Mouse (Mus musculus) megakaryocyte, adult 5-6 weeks (primary cell): Measurements from ENCODE around the gene Gm13305. TPM values are rescaled to one million over a fixed set of nuclear protein-coding genes. Genes with fewer than 3 reads are reported as not detected.
"Not testable (repeated sequence)": the region's sequence is repeated elsewhere in the genome, so short reads cannot be mapped to it uniquely, and the experiment has no call there.

Source experiments
- ATAC-seq: 2 replicates; pipeline ENCODE4 v1.8.0; 2016; ENCODE audit warnings: mild to moderate bottlenecking, inconsistent platforms; ENCODE audit not compliant: poor library complexity, severe bottlenecking
- total RNA-seq, 2 experiments: library from RNA; stranded (forward) in 1 of 2; stranded (reverse) in 1 of 2; fragments of 153-499, 151-499 nt in 1 of 2; fragments of 221-1000, 200-1000 nt in 1 of 2; gene quantifications; 2 replicates each; pipeline versions ENCODE4 v1.2.3 to v1.2.4; 2015 to 2017

The Gm13305 gene
- 0.36 TPM in 1 of 2 replicates, not detected in the other for total RNA-seq (2015)
- total RNA-seq (2017), result 1.1 TPM in 1 of 2 replicates, not detected in the other

DNA sequence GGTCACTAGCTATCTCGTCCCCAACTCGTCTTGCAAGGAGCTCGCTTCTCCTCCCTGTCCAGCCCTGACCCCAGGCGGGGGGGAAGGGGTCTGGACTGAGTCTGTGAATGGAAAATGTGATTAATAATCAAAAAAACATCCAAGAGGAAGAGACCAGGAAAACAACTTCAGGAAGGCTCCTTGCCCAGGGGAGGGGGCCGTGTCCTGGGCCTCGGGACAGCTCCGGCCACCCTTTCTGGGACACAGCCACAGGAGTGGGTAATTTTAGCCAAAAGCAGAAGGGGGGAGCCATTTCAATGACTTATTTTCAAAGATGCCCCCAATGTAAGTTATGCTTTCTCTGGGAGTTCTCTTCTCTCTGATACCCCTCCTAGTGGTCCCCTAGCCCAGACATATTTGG is at the start of gene Gm13305:
Gene Gm13305 (minus strand): TSS at position 101 of the 400 bp plus-strand sequence.
- ATAC-seq, result not testable (repeated sequence)

DNA sequence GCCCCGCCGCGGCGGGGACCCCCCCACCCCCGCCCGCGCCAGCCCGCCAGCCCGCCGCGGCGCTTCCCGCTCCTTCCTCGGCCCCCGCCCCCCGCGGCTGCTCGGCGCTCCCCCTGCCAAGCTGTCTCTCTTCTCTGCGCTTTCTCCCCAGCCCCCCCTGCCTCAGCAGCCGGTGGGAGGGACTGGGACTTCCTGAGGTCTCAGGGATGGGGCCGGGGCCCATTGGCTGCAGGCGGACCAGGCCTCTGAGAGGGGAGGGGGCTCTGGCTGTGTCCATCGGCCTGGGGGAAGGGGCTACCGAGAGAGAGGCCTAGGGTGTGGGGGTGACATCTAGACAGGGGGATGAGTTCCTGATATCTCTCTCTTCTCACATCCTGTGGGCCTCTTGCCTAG is 16.6 kb upstream of the Gm13305 start:
- ATAC-seq, result not testable (repeated sequence)

DNA sequence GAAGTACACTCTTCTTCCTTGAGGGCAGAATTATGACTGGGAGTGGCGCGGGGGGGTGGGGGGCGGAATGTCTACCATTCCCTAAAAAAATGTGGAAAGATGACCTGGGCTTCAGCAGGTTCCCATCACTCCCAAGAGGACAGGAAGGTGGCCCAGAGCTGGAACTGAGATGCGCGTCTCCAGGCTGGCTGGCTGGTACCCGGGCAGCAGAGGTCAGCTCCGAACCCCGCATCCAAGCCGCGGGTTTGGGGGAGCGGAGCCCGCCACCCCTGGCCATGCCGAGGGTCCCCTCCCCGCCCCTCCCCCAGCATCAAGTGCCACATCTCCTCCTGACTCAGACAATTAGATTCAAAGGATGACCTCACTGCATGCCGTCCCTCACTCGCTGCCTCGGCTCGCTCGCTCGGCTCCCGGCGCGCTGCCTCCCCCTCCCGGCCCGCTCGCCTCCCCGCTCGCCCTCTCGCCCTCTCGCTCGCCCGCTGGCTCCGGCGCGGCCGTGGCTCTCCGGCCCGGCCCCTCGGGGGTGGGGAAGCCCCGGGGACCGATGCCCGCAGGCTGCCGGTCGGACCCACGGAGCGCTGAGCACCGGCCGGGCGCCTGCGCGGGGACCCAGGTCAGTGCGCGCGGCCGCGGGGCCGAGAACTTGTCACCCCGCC is 16.0 kb upstream of the Gm13305 start:
- not testable (repeated sequence) for ATAC-seq

DNA sequence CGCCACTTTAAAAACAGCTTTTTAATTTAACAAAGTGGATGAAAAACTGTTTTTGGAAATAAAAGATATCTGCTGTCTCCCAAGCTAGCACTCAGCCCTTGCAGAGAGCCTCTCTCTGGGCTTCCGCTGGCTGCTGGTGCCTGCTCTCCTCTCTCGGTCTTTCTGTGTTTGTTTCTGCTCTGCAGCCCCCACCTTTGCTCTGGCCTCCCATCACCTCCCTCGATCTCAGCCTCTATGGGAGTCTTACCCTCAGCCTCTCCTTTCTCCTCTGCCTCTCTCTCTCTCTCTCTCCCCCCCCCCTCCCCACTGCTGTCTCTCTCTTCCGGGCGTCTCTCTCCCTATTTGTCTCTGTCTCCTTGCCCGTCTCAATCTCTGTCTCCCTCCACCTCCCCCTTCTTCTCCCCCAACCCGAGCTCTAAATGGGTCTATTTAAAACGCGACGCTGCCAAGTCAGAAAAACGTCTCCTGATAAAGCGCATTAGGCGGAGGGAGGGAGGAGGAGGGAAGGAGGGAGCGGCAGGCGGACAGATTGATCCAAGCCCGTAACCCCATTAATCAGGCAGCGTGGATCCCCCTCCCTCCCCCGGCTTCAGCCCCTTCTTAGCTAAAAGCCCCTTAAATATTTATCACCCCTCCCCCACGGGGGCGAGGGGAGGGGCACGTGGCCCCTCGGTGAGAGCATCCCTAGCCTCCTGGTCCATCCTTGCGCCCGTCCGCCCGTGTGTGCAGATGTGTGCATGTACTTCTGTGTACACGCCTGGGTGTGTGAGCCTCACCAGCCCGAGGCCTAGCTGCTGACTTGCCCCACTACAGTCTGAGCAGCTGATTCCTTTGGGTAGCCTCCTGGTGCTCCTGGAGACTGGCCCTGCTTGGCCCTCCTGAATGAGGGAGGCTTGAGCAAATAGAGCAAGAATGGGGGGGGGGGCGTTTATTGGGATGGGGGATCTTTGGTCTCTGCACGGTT is 15.1 kb upstream of the Gm13305 start:
- ATAC-seq, result not testable (repeated sequence)

DNA sequence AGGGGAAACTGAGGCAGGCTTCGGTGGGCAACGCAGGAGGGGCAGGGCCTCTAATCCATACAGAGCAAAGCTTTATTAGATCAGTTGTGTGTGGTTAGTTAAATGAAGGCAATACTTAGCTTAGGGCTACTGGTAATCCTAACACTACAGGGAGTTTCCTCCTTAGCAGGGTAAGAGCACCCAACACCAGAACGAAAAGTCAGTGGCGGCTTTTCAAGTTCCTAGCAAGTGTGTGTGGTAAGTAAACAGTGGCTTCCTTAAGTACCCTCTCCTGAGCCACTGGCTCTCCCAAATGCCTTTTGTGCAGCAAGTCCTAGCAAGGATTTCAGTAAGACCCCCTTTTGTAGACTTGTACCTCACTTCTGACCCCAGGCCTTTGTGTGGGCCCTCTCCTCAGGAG is 9.8 kb upstream of the Gm13305 start:
- not testable (repeated sequence) for ATAC-seq

DNA sequence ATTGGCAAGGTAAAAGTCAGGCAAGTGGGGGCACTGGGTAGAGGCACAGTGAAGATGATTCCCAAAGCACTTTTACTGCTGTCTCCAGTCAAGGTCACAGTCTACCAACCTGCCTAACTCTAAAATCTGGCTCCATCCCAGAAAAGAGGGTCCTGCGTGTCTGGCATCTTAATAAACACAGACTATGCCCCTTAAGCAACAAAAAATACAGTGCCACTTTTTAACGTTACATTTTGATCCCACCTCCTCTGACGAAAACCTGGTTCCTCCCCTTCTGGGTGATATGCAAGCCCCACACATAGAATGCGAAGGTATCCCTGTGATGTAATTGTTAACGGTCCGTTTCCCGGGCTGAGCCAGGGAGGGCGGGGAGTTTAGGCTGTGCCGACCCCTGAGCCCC is 15.3 kb downstream of the Gm13305 start, which contains the start of gene Gm13306:
Gene Gm13306 (plus strand): TSS at position 301 of the 400 bp plus-strand sequence.
- ATAC-seq, result not testable (repeated sequence)

DNA sequence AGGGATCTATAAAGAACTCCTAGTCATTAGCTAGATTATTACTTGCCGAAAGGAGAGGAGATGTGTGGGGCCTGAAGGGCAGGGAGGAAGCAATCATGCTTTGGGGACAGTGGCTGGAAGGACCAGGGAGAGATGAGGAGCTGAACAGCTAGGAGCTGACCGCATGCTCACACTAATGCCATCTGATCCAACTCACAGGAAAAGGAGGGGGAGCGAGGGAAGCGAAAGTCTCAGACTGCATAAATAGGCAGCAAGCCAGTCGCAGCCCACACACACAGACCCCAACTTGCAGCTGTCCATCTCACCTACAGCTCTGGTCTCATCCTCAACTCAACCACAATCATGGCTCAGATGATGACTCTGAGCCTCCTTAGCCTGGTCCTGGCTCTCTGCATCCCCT is 53.9 kb downstream of the Gm13305 start, which contains the start of gene Gm13304:
Gene Gm13304 (plus strand): TSS at position 301 of the 400 bp plus-strand sequence.
- not testable (repeated sequence) for ATAC-seq

Other genes starting within 250 kb of the Gm13305 start
- gene Gm20878, start 227.0 kb downstream of the Gm13305 start, total RNA-seq (2015), result not detected in 2 replicates
- 0.44 TPM in 1 of 2 replicates, not detected in the other for gene Gm20878, start 227.0 kb downstream of the Gm13305 start, total RNA-seq (2017)
- not detected in 2 replicates for gene Fam205a4, start 202.5 kb downstream of the Gm13305 start, total RNA-seq (2015)
- gene Fam205a4, start 202.5 kb downstream of the Gm13305 start, total RNA-seq (2017), result not detected in 2 replicates
- gene Gm21093, start 133.9 kb downstream of the Gm13305 start, total RNA-seq (2015), result not detected in 2 replicates
- not detected in 2 replicates for gene Gm21093, start 133.9 kb downstream of the Gm13305 start, total RNA-seq (2017)
- gene Gm3893, start 77.4 kb downstream of the Gm13305 start, total RNA-seq (2015), result not detected in 2 replicates
- gene Gm3893, start 77.4 kb downstream of the Gm13305 start, total RNA-seq (2017), result not detected in 2 replicates
- gene Gm13304, start 53.8 kb downstream of the Gm13305 start, total RNA-seq (2015), result not detected in 2 replicates
- not detected in 2 replicates for gene Gm13304, start 53.8 kb downstream of the Gm13305 start, total RNA-seq (2017)
- gene Gm13306, start 15.2 kb downstream of the Gm13305 start, total RNA-seq (2015), result not detected in 2 replicates
- gene Gm13306, start 15.2 kb downstream of the Gm13305 start, total RNA-seq (2017), result not detected in 2 replicates
- gene Gm10600, start 72.0 kb upstream of the Gm13305 start, total RNA-seq (2015), result not detected in 2 replicates
- not detected in 2 replicates for gene Gm10600, start 72.0 kb upstream of the Gm13305 start, total RNA-seq (2017)
- gene Ccl21b, start 87.2 kb upstream of the Gm13305 start, total RNA-seq (2015), result not detected in 2 replicates
- not detected in 2 replicates for gene Ccl21b, start 87.2 kb upstream of the Gm13305 start, total RNA-seq (2017)
- gene Gm21953, start 125.7 kb upstream of the Gm13305 start, total RNA-seq (2015), result not detected in 2 replicates
- not detected in 2 replicates for gene Gm21953, start 125.7 kb upstream of the Gm13305 start, total RNA-seq (2017)
- 0.09 TPM in 1 of 2 replicates, not detected in the other for gene Fam205a3, start 149.7 kb upstream of the Gm13305 start, total RNA-seq (2015)
- not detected in 2 replicates for gene Fam205a3, start 149.7 kb upstream of the Gm13305 start, total RNA-seq (2017)